Mouse (Mus musculus): ENCODE results near the gene Zfp691.

DNA sequence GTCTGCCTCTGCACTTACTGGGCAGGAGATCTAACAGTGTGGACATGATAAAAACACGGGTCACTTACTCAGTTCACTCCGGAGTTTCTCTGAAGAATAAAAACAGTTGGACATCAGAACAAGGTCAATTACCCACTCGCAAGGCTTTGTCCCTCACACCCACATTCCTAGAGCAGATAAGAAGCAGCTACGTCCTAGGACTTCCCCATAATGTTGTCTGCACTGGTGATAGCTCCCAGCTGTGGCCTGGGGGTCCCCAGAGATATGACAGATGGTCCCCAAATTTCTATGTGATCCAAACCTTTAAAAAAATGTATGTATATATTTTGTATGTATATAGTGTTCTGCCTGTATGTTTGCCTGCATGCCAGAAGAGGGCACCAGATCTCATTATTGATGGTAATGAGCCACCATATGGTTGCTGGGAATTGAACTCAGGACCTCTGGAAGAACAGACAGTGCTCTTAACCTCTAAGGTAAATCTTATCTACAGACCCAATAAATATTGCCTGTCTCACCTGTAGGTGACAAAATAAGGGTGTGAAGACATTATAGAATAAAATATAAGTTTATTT, 6.2 kb upstream of the Zfp691 start:
- TF ChIP-seq POLR2A (IDR thresholded peaks at IDR 0.05; ENCODE audit: insufficient read depth, low read length) (no peak), CTCF (IDR thresholded peaks at IDR 0.05; ENCODE audit: low read depth, low read length) (no peak)
